ENCODE assay signal across 8 mouse cellular contexts in the genomic region with DNA sequence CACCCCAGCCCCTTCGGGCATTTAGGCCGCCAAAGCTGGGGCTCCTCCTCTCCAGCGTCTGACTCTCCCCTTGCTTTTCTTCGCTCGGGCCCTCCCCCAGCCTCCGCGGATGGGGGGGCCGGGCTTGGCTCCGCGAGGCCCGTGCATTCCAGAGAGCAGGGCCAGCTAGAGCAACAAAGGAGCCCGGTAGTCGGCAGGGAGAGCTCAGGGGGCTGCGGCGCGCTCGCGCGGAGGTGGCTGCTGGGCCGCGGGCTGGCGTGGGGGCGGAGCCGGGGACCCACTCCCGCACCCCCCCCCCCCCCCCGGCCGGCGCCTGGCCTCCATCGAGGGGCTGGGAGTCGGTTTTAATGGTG. TPM values are rescaled to one million over a fixed set of nuclear protein-coding genes. Genes with fewer than 3 reads are reported as not detected.
DNase-seq lines count a peak whose midpoint lies in the region; ATAC-seq lines count a peak whose summit lies in the region.

A gene (plus strand): TSS at position 168 of the 353 bp plus-strand sequence.

- ATAC-seq in erythroid progenitor cell, adult 5-6 weeks (replicated peaks; ENCODE audit: low FRiP score, poor library complexity, severe bottlenecking), result no peak

- peak; percentile 42 for DNase-seq in MEL-GATA-1-ER (ENCODE audit: extremely low read depth, low read depth)
- DNase-seq in adrenal gland, postnatal 14 days, result peak; percentile 93
- DNase-seq in forelimb bud, embryonic 11.5 days (ENCODE audit: low read depth, low spot score), result peak; percentile 93
- peak; percentile 89 for DNase-seq in heart, postnatal 4 days
- peak; percentile 49 for DNase-seq in layer of hippocampus, adult 9-11 months
- DNase-seq in lung, postnatal 14 days, result peak; percentile 76
- DNase-seq in right cerebral cortex, postnatal 4 days, result peak; percentile 59

RNA-seq across cellular contexts. Expression of the gene that starts here (rescaled TPM):
- 43.9 and 45.0 TPM in 2 replicates for total RNA-seq in adrenal gland, postnatal 14 days (2021)
- 10 to 100 TPM; 29.5 to 30.3 TPM for total RNA-seq in heart, postnatal 4 days (2021)
- total RNA-seq in erythroid progenitor cell, adult 5-6 weeks (2015; ENCODE audit: low replicate concordance), result 1.1 and 2.5 TPM in 2 replicates
- 0.08 and 0.77 TPM in 2 replicates for total RNA-seq in erythroid progenitor cell, adult 5-6 weeks (2017; ENCODE audit: low replicate concordance)

Comparison
In these comparisons a context has a peak if more than half of its experiments do, and no peak if none do; other contexts are left out.
1. RNA of the gene that starts here (total RNA-seq): 43.9 to 45.0 TPM in adrenal gland, postnatal 14 days and 29.5 to 30.3 TPM in heart, postnatal 4 days; 0.08 to 2.5 TPM in erythroid progenitor cell, adult 5-6 weeks; every median in the first group is over 4 times any median in the second.
2. DNase-seq: peak in every context shown above with its lines; median percentile 93 in adrenal gland, postnatal 14 days; 93 in forelimb bud, embryonic 11.5 days; 89 in heart, postnatal 4 days; 76 in lung, postnatal 14 days; 59 in right cerebral cortex, postnatal 4 days; 49 in layer of hippocampus, adult 9-11 months; 42 in MEL-GATA-1-ER.